Mouse (Mus musculus) embryonic facial prominence, embryonic 11.5 days (tissue): ENCODE results near the gene Mei4. TPM values are rescaled to one million over a fixed set of nuclear protein-coding genes. Genes with fewer than 3 reads are reported as not detected.

Experiments
- ATAC-seq: fragments of 200-750 bp; cut with Nextera tagmentation; replicated peaks from 2 replicates; pipeline ENCODE4 v1.8.0; 2017; ENCODE audit warnings: low read depth; ENCODE audit not compliant: insufficient number of reproducible peaks, low FRiP score, low TSS enrichment
- DNase-seq: peaks from one replicate; pipeline ENCODE4 v3.0.0-alpha.2; 2015; ENCODE audit warnings: low spot score
- H3K27ac ChIP-seq: fragments of 300-500 bp; sonication (generic); replicated peaks from 2 replicates; pipeline ENCODE4 v1.5.1; 2014; ENCODE audit warnings: mild to moderate bottlenecking, low read depth, low read length, control low read depth
- H3K27me3 ChIP-seq: fragments of 300-500 bp; sonication (generic); 2 replicates; pipeline ENCODE4 v1.6.1; 2014; ENCODE audit warnings: mild to moderate bottlenecking, low read length, moderate library complexity, mixed read lengths; ENCODE audit not compliant: control insufficient read depth, insufficient read depth
- H3K36me3 ChIP-seq: fragments of 300-500 bp; sonication (generic); replicated peaks from 2 replicates; pipeline ENCODE4 v1.6.1; 2014; ENCODE audit warnings: low read depth, mild to moderate bottlenecking, low read length, moderate library complexity, mixed read lengths; ENCODE audit not compliant: control insufficient read depth, insufficient read depth
- H3K4me1 ChIP-seq: fragments of 300-500 bp; sonication (generic); 2 replicates; pipeline ENCODE4 v1.6.1; 2014; ENCODE audit warnings: low read length, mixed read lengths; ENCODE audit not compliant: control insufficient read depth, insufficient read depth
- H3K4me2 ChIP-seq: fragments of 300-500 bp; sonication (generic); 2 replicates; pipeline ENCODE4 v1.6.1; 2014; ENCODE audit warnings: low read depth, mild to moderate bottlenecking, control low read depth, low read length, moderate library complexity
- H3K4me3 ChIP-seq: fragments of 300-500 bp; sonication (generic); 2 replicates; pipeline ENCODE4 v1.5.1; 2014; ENCODE audit warnings: low read depth, low read length, control low read depth
- H3K9ac ChIP-seq: fragments of 300-500 bp; sonication (generic); replicated peaks from 2 replicates; pipeline ENCODE4 v1.6.1; 2014; ENCODE audit warnings: mild to moderate bottlenecking, control low read depth, low read length
- H3K9me3 ChIP-seq: fragments of 300-500 bp; sonication (generic); replicated peaks from 2 replicates; pipeline ENCODE4 v1.6.1; 2016; ENCODE audit warnings: mild to moderate bottlenecking, low read length, inconsistent platforms, mixed read lengths; ENCODE audit not compliant: control insufficient read depth
- WGBS: fragments of 180-500 bp; shearing (Covaris S2); extraction: QIAGEN DNeasy Blood & Tissue Kit; methylation state at CpG from one replicate; pipeline ENCODE4 v1.1.7; 2014; 5-methylcytosine and 5-hydroxymethylcytosine counted together
- polyA plus RNA-seq: library from polyadenylated mRNA; unstranded; fragments of >200 nt; fragmentation: Nextera tagmentation; extraction: Ambion mirVana; gene quantifications from 2 replicates; pipeline ENCODE4 v1.2.1, GENCODE M21; 2014

Mei4 gene
- polyA plus RNA-seq, 1 experiment from 2014 or later: 2.5 TPM

DNA sequence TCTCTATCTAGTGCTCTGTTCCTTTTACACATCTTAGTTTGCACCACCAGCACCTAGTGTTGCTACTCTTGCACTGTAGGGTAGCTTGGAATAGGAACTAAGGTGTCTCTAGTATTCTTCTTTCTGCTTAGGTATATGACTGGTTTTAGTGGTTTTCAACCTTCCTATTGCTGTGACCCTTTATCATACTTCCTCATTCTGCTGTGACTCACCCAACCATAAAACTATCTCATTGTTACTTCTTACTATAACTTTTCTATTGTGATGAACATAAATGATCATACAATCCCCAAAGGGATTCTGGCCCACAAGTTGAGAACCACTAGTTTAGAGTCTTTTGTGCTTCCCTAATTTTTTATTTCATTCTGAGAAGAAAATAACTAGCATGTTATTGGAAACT lies 61.3 kb downstream of the Mei4 start:
- no peaks in the 10 kb centered on the region for H3K27me3 ChIP-seq
- no peak overlapping the region for H3K27ac ChIP-seq
- H3K4me2 ChIP-seq: no peak overlapping the region
- ATAC-seq (no peak), DNase-seq (no peak)
- H3K36me3 ChIP-seq: no peaks in the 10 kb centered on the region
- no peaks in the 10 kb centered on the region for H3K9me3 ChIP-seq
- no peaks in the 10 kb centered on the region for H3K4me1 ChIP-seq
- H3K9ac ChIP-seq: no peak overlapping the region
- H3K4me3 ChIP-seq: no peak overlapping the region

DNA sequence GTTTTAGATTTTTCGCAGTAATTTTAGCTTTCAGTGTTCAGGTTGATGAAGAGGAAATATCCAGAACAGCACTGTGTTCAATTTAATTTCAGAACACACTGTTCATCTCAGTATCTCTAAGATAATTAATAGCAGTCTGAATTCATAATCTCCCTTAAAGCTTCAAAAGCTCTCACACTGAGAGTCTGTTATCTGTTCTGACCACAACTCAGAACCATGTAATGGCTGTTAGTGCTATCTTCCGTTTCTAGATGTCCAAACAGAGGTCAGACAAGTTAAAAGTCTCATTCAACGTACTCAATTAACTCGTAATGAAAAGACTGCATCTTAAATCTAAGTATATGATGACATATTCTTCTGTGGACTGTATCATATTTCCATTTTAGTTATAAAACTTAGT lies 77.1 kb downstream of the Mei4 start:
- WGBS: 90% methylated on average over 4 of the region's 4 CpGs
- Histone ChIP-seq H3K4me1 (no peaks in the 10 kb centered on the region), H3K9ac (no peak overlapping the region), H3K9me3 (no peaks in the 10 kb centered on the region), H3K4me2 (no peak overlapping the region), H3K36me3 (no peaks in the 10 kb centered on the region), H3K4me3 (no peak overlapping the region), H3K27ac (no peak overlapping the region), H3K27me3 (no peaks in the 10 kb centered on the region)
- no peak for ATAC-seq
- DNase-seq: no peak

DNA sequence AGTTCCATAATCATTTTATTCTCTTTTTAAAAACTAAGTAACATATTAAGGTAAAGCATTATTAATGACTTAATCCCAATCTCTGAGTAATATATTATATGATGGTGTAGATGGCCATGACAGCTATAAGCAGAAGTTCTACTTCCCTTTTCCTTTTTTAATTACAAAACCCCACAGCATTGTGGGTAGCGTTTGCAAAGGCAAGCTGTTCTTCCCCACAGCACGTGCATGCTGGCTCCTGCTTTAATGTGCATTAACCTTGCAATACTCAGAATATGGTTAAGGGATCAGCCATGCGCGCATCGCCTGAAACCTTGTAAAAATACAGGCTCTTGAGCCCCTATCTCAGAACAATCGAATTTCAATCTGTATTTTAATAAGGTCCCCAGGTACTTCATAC lies 82.2 kb downstream of the Mei4 start:
- DNase-seq (no peak), ATAC-seq (no peak)
- 86% methylated on average over 6 of the region's 6 CpGs for WGBS
- Histone ChIP-seq H3K27me3 (no peaks in the 10 kb centered on the region), H3K9me3 (no peaks in the 10 kb centered on the region), H3K27ac (no peak overlapping the region), H3K36me3 (no peaks in the 10 kb centered on the region), H3K9ac (no peak overlapping the region), H3K4me2 (no peak overlapping the region), H3K4me3 (no peak overlapping the region), H3K4me1 (no peaks in the 10 kb centered on the region)

DNA sequence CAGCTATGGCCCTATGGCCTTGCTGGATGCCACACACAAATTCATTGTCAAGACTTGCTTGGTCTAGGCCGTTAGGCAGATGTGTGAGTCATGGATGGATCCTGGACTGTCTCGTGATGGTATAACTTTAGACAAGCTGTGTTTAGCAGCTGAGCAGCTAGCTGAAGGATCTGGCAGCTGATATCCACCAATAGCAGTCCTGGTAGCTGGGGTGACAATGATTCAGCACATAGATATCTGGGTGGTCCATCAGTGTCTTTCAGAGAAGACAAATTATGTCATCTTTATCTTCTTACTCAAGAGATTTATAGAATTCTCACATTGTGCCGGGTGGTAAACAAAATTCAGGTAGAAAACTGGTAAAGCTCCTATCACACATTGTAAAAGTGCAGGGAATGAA lies 93.4 kb downstream of the Mei4 start:
- no peak for ATAC-seq

DNA sequence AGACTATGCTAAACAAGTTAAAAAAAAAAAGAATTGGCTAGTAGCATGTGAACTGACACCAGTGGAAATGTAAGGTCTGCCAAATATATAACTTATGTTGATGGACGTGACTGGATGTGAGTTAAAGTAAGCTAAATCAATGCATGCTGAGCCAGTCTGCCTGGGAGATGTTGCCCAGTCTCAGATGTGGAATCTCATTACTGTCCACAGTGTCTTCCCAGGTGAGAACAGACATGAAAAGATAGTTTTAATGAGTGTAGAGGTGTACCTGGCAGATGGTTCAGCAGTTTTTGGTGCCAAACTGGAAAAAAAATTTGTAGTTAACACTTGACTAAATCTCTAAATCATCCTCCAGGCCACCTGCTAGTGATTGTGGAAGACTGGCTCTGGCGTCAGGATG lies 94.4 kb downstream of the Mei4 start:
- 71% methylated on average over 2 of the region's 2 CpGs for WGBS
- Histone ChIP-seq H3K4me3 (no peak overlapping the region), H3K27ac (no peak overlapping the region)

More for the DNA sequence above, 93.4 kb downstream of the Mei4 start:
- H3K4me1 ChIP-seq: no peaks in the 10 kb centered on the region
- no peak for DNase-seq
- H3K36me3 ChIP-seq: no peaks in the 10 kb centered on the region
- H3K9me3 ChIP-seq: no peaks in the 10 kb centered on the region
- 89% methylated on average over 3 of the region's 3 CpGs for WGBS
- no peak overlapping the region for H3K4me3 ChIP-seq
- H3K4me2 ChIP-seq: no peak overlapping the region
- no peak overlapping the region for H3K27ac ChIP-seq
- no peak overlapping the region for H3K9ac ChIP-seq
- H3K27me3 ChIP-seq: no peaks in the 10 kb centered on the region

DNA sequence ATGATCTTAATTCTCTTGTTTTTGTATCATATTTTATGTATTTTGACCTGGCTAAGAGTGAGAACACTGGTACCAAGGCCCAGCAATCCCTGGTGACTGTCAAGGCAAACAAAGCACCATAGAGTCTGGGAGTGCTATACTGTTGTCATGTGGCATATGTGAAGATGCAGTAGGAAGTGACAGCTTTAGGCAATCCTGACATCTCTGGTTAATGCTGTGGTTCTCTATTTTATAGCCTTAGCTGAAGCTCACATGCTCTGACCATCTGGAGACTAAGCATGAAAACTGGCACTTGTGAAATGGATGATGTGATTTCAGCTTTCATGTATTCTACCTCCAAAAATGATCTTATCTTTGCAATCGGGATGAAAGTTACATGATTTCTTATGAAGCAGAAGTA lies 103.3 kb downstream of the Mei4 start:
- H3K9me3 ChIP-seq: no peaks in the 10 kb centered on the region
- no peaks in the 10 kb centered on the region for H3K36me3 ChIP-seq
- WGBS: 89% methylated on average over 1 of the region's 1 CpGs
- no peak overlapping the region for H3K9ac ChIP-seq
- DNase-seq (no peak), ATAC-seq (no peak)
- no peak overlapping the region for H3K4me3 ChIP-seq
- no peaks in the 10 kb centered on the region for H3K27me3 ChIP-seq
- no peak overlapping the region for H3K27ac ChIP-seq
- H3K4me1 ChIP-seq: no peaks in the 10 kb centered on the region
- H3K4me2 ChIP-seq: no peak overlapping the region

More for the DNA sequence above, 94.4 kb downstream of the Mei4 start:
- Histone ChIP-seq H3K9me3 (no peaks in the 10 kb centered on the region), H3K4me1 (no peaks in the 10 kb centered on the region), H3K4me2 (no peak overlapping the region), H3K9ac (no peak overlapping the region), H3K36me3 (no peaks in the 10 kb centered on the region), H3K27me3 (no peaks in the 10 kb centered on the region)
- ATAC-seq (no peak), DNase-seq (no peak)

DNA sequence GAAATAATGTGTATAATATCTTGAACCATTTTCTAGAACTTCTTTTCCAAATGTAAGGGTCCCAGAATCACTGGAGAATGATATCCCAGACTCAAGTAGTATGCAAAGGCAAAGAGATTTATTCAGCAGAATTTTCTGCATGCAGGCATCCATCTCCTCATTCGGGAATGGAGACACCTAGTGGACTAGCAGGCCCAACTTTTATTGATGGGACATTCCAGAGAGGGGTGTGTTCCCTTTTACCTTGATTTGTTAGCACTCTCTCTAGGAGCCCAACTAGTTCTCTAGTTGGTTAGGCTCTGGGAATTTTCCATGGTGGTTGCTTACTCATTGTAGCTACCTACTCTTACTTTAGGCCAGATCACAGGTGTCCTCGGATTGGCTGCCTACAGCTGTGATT lies 105.5 kb downstream of the Mei4 start:
- Histone ChIP-seq H3K36me3 (no peaks in the 10 kb centered on the region), H3K27ac (no peak overlapping the region), H3K4me3 (no peak overlapping the region), H3K4me2 (no peak overlapping the region), H3K9me3 (no peaks in the 10 kb centered on the region), H3K27me3 (no peaks in the 10 kb centered on the region), H3K4me1 (no peaks in the 10 kb centered on the region), H3K9ac (no peak overlapping the region)
- 53% methylated on average over 2 of the region's 2 CpGs for WGBS
- no peak for DNase-seq
- ATAC-seq: no peak

DNA sequence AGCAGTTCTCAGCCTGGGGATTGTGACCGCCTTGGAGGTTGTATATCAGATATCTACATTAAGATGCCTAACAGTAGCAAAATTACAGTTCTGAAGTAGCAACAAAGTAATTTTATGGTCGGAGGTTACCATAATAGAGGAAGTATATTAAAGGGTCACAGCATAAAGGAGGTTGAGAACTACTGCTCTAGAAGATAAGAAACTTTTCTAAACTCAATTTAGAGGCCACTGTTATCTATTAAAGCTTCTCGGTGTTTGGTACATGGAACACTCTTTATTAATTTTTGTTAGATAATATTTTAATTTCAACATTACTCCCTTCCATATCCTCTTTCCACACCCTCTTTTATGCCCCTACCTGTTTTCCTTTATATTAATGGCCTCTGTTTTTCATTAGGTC lies 119.0 kb downstream of the Mei4 start:
- H3K36me3 ChIP-seq: no peaks in the 10 kb centered on the region
- no peaks in the 10 kb centered on the region for H3K9me3 ChIP-seq
- no peak for ATAC-seq
- no peak overlapping the region for H3K9ac ChIP-seq
- H3K4me1 ChIP-seq: no peaks in the 10 kb centered on the region
- no peak for DNase-seq
- H3K4me2 ChIP-seq: no peak overlapping the region
- 87% methylated on average over 3 of the region's 3 CpGs for WGBS
- H3K4me3 ChIP-seq: no peak overlapping the region
- H3K27ac ChIP-seq: no peak overlapping the region
- H3K27me3 ChIP-seq: no peaks in the 10 kb centered on the region
